Mouse (Mus musculus) heart, adult 9 months (tissue): Measurements from ENCODE around the gene Carhsp1.

Source experiments
- DNase-seq, 2 experiments: peaks; one replicate each; pipeline ENCODE4 v3.0.0; 2022; ENCODE audit warnings: low spot score in 2 of 2

Carhsp1 gene

DNA sequence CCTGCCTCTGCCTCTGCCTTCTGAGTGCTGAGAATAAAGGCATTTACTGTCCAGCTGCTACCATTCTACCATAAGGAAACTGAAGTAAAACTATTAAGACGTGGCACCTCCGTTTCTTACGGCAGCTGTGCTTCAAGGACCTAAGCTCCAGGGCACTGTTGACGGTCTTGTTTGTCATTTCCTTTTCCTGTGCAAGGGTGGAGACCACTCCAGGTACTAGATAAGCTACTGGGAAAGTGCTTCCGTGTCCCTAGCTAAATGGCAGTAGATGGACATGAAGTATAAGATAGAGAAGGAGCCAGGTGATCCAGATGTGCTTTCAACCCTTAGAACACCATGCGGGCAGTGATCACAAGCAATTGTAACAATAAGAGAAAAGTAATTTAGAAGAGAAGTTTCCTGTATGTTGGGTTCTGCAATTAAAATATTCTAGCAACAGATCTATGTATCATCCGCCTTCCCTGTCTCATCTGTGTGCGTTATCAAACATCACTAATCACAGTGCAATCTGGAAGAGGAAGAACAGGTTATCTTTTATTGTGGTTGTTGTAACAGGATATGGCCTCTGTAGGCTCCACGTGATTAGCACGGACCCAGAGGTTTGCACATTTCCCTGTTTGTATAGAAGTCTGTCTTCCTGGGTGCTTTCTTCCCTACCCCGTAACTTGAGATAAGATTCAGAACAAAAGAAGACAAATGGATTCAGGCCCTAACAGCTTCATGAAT lies 32.3 kb downstream of the Carhsp1 start:
- no peak for DNase-seq

DNA sequence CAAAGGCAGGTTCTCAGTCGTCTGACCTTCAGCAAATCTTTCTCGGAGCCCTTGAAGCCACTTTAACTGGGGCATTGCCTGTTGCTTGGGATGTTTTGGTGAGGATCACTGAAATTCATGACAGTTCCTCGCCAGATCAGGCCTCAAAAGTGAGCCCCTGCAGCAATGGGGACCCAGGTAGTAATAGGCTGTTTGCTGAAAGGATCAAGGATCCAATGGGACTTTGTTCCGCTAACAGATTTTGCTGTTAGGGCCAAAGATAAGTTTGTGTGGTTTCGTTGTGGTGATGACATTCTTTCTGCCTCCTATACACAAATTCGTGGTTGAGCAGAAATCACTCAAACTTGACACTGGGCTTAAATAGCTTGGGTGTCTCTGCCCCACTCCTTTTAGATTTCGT lies 33.8 kb downstream of the Carhsp1 start:
- DNase-seq: no peak

DNA sequence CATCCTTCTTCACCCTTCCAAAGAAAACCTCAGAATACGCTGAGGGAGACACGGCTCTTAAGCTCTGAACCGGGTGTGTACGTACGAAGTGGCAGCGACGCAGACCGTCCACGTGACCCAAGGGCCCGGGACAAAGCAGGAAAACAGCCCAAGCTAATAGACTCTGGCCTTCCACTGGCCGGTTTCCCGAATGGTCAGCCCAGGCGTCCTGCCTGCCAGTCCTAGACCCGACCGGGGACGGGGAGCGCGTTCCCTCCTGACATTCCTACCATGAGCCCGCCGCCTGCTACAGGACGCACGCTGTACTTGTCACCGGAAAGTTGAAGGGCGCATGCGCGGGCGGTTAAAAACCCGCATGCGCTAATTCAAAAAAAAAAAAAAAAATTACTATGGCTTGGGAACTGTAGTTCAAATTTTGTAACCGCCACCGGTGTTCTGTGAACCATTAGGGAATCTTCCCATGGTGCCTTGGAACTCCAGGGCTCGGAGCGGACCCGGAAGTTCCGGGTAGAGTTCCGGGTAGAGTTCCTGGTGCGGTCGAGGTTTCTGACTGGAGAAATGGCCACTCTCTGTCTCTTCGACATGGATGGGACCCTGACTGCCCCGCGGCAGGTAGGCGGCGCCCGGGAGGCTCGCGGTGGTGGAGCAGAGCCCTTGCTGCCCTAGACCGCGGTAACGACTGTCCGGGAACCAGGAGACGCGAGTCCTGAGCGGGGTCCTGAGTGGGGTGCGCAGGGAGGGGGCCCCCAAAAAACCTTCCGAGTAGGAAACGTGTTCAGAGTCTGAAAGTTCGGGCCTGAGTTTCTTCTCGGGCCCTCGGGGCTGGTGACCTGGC lies 34.5 kb downstream of the Carhsp1 start, which contains the start of the genes Pmm2 and Tmem186:
Pmm2 (plus strand) TSS at position 458 of the 835 bp plus-strand sequence.
Tmem186 (minus strand) TSS at position 496 of the 835 bp plus-strand sequence.
- DNase-seq: peak; percentile 87 to 89

DNA sequence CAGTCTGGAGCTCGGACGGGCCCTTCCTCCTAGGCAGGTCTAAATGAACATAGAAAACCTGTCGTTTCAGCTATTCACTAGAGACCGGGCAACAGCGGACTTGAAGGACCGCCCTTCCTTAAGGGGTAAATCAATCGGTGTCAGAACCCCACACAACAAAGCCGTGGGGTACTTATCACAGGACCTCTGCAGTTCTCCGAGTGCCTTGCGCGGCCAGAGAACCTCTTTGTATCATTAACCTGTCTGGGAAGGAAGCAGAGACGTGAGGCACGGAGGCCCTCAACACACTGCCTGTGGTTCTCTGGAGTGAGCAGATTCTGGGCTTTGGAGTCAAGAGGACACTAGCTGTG lies 35.1 kb downstream of the Carhsp1 start:
- no peak for DNase-seq

DNA sequence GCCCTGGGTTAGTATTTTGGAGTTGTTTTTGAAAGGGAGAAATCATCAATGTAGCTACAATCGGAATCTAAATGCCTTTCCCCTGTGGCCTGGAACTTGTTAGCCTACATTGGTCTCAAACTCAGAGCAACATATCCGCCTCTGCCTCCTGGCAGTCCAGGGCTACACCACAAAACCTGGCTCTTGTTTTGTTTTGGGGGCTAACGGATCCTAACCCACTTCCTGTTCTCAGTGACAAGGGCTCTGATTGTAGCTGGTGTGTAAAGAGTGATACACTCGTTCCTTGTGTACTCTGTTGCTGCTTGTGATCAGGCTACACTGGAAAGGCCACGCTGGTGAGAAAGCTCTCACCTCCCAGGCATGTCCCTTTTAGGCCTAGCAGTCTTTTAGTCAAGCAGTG lies 40.5 kb downstream of the Carhsp1 start:
- no peak for DNase-seq

DNA sequence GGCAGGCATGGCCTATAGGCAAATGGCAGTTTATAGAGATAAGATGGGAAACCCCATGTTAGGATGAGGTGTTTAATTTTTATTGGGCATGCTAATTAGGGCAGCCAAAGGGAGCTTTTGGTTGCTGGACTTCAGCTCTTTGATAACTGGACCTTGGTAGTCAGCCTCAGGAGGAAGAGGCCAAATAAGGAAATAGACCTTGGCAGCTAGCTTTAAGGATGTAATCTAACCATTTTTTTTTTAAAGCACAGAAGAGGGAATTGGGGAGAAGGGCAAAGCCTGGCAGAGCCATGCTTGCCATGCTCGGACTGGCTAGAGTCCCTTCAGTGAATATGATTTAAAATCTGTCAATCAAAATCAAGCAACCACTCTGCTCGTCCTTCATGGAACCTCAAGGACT lies 41.5 kb downstream of the Carhsp1 start:
- no peak for DNase-seq

DNA sequence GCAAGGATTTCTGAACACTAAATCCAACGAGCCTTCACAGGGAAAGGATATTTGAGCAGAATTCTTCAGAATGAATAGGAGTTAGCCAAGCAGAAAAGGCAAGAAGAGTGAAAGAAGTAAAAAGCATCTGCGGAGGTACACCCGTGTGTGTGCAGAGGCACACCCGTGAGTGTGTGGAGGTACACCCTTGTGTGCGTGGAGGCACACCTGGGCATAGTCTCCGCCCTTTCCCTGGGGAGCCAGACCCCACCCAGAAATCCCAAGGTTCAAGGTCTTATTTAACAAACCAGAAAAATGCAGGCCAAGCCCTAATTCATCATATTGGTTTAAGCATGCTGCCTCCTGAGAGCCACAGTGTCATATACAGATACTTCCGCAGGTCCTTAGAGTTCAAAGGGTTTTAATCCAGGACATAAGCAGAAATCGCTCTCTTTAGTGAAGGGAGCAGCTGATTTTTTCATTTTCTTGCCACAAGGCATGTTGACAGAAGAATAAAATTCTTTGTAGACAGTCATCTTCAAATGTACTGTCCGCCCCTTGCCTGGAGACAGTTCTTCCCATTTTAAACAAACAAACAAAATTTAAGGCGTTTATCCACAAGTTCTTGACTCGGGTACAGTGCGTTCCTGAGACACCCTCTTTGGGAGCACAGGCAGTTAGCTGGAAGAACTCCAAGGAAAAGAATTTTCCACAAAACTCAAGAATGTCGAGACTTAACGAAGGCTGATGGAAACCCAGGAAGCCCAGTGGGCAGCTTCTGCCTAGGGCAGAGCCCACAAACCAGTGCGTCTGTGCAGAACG lies 51.4 kb downstream of the Carhsp1 start:
- DNase-seq: no peak

DNA sequence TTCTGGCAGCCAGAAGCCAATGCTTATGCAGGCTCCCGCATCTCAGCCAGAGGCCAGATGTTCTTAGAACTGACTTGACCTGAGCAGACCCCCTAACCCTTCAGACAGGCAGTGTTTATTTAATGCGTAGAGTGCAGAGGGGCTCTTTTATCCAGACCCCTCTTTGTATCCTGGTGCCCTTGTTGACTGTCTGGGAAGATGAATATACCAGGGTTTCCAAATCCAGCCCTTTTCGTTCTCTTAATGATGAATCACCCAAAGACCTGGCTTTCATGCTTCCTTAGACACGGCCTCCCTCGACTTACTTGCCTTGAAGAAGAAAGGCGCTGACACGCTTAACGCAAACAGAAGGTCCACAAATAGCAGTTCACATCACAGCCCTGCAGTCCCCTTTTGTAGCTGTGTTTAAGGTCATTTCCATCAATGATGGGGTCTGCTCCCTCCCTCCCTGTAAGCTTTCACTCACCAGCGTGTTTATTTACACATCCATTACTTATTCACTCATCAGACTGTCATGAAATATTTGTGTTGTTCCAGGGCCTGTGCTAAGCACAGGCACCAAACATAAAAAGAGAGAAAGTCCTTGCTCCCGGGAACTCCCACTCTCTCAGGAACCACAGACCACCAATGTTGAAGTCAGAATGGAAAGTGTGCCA lies 52.2 kb downstream of the Carhsp1 start:
- DNase-seq: no peak

DNA sequence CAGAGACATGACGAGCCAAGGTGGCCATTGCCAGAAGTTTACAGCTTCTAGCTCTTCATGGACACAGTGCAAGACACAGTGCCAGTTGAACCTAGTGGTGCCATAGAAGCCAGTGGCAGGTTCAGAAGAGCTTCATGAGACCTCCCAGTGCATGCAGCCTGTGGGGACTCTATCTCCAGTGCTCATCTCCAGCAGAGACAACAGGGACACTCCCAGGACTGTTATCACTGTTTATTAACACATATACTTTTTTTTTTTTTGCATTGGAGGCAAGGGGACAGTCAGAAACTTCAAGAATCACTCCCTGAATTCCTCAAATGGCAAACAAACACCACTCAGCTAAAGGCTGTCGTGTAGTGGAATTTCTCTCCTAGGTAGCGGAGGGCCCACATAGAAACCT lies 58.5 kb downstream of the Carhsp1 start:
- no peak for DNase-seq

DNA sequence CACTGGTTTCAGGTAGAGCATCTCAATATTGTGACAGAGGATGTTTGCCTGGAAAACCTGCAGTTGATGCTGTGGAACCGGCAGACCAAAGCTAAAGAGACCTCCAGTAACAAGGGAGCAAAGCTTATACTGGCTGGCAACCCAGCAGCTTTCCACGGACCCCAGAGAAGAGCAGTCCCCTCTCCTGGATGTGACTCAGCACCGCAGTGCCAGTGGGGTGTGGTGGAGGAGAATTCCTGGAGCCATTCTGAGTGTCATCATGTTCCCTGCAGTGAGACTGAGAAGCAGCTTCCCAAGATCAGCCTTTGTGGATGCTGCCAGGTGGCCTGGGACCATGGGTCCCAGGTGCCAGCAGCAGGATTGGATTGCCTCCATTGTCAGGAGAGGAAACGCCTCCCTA lies 58.9 kb downstream of the Carhsp1 start:
- no peak for DNase-seq

DNA sequence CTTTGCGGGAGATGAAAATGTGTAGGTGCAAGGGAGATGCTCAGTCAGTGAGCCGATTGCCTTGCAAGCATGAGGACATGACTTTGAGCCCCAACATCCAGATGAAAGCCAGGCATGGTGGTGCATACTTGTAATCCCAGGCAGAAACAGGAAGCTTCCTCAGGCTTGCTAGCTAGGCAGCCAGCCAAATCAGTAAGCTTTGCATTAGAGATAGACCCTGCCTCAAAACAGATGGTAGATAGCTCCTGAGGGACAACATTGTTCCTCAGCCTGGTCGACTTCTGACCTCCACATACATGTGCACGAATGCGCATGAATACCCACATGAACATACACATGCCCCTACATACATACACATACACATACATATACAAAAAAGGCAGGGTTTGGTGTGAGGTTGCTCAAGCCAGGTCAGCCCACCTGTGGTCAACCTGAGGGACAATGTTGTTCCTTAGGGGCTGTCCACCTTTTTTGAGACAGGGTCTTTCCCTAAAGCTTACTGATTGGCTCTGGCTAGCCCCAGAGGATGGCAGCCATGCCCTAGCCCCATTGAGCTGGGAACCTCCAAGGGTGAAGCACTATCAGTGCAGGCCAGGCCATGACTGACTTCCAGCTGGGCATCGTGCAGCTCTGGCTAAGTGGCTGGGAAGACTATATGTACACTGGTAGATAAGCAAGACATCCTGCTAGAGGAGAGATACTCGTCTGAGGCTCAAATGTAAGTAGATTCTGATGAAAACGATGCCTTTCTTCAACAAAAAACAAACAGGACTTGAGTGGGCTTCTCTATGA lies 59.5 kb downstream of the Carhsp1 start:
- no peak for DNase-seq

DNA sequence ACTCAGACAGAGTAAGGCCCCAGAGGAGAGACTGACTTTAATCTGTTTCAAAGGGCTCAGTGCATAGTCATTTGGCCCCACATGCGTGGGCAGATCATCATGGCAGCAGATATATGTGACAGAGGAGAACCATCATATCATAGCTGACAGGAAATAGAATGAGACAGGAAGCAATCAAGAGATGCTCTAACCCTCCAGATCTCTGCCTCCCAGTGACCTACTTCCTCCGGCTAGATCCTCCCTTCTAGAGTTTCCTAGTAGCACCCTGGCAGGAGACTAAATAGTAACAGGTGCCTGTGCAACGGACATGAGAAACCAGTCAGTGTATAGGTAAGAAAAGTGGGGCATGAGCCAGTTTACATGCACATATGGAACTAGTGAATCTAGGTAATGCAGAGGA lies 61.6 kb downstream of the Carhsp1 start:
- no peak for DNase-seq
